Mouse (Mus musculus): ENCODE measurements around the gene Igfals.

Gene Igfals

GRCm38 (mm10) chr17:24895571-24896240 lies 29.9 kb downstream of the Igfals start:
- no peak for TF ChIP-seq GATA4 (IDR thresholded peaks at IDR 0.05; ENCODE audit: insufficient replicate concordance, low read length)

- no peak for TF ChIP-seq GATA4 (IDR thresholded peaks at IDR 0.05; ENCODE audit: insufficient replicate concordance, low read length)
Observed at GRCm38 (mm10) chr17:24896241-24896992, 30.6 kb downstream of the Igfals start, which contains the start of gene Nme3. Nme3 (plus strand) TSS chr17:24896500.

- TF ChIP-seq GATA4 (IDR thresholded peaks at IDR 0.05; ENCODE audit: insufficient replicate concordance, low read length): no peak
Observed at GRCm38 (mm10) chr17:24896993-24897269, 31.1 kb downstream of the Igfals start.

- TF ChIP-seq GATA4 (IDR thresholded peaks at IDR 0.05; ENCODE audit: insufficient replicate concordance, low read length): no peak
Observed at GRCm38 (mm10) chr17:24897600-24897999, 31.8 kb downstream of the Igfals start.

- no peak for TF ChIP-seq GATA4 (IDR thresholded peaks at IDR 0.05; ENCODE audit: insufficient replicate concordance, low read length)
Observed at GRCm38 (mm10) chr17:24898041-24898854, 32.5 kb downstream of the Igfals start.

GRCm38 (mm10) chr17:24899153-24899552 lies 33.4 kb downstream of the Igfals start:
- TF ChIP-seq GATA4 (IDR thresholded peaks at IDR 0.05; ENCODE audit: insufficient replicate concordance, low read length): no peak

- no peak for TF ChIP-seq GATA4 (IDR thresholded peaks at IDR 0.05; ENCODE audit: insufficient replicate concordance, low read length)
Observed at GRCm38 (mm10) chr17:24900014-24900413, 34.2 kb downstream of the Igfals start.

- no peak for TF ChIP-seq GATA4 (IDR thresholded peaks at IDR 0.05; ENCODE audit: insufficient replicate concordance, low read length)
Observed at GRCm38 (mm10) chr17:24902124-24902523, 36.3 kb downstream of the Igfals start.

- no peak for TF ChIP-seq GATA4 (IDR thresholded peaks at IDR 0.05; ENCODE audit: insufficient replicate concordance, low read length)
Observed at GRCm38 (mm10) chr17:24902671-24903474, 37.1 kb downstream of the Igfals start.

- no peak for TF ChIP-seq GATA4 (IDR thresholded peaks at IDR 0.05; ENCODE audit: insufficient replicate concordance, low read length)
Observed at GRCm38 (mm10) chr17:24903767-24904166, 38.0 kb downstream of the Igfals start.

- no peak for TF ChIP-seq GATA4 (IDR thresholded peaks at IDR 0.05; ENCODE audit: insufficient replicate concordance, low read length)
Observed at GRCm38 (mm10) chr17:24907591-24907990, 41.8 kb downstream of the Igfals start.

GRCm38 (mm10) chr17:24913984-24914383 lies 48.2 kb downstream of the Igfals start:
- no peak for TF ChIP-seq GATA4 (IDR thresholded peaks at IDR 0.05; ENCODE audit: insufficient replicate concordance, low read length)

GRCm38 (mm10) chr17:24923246-24923645 lies 57.4 kb downstream of the Igfals start:
- no peak for TF ChIP-seq GATA4 (IDR thresholded peaks at IDR 0.05; ENCODE audit: insufficient replicate concordance, low read length)

GRCm38 (mm10) chr17:24929506-24929905 lies 63.7 kb downstream of the Igfals start:
- no peak for TF ChIP-seq GATA4 (IDR thresholded peaks at IDR 0.05; ENCODE audit: insufficient replicate concordance, low read length)
